1 mouse cellular context compared by ENCODE assay signal in genomic region chr9:50658391-50658790, GRCm38 (mm10).
TF ChIP-seq lines count a peak whose summit lies in the region.

No protein-coding gene starts in this region.

TF ChIP-seq in CH12.LX, 34 proteins besides CTCF, POLR2A, EP300 and RAD21 (continued from another document):
- TF ChIP-seq SIN3A (IDR thresholded peaks at IDR 0.05; ENCODE audit: low read length) (no peak; the same call in 1 of the 2 replicates), ZMIZ1 (IDR thresholded peaks at IDR 0.05; ENCODE audit: low read depth, low read length) (no peak), MAX (IDR thresholded peaks at IDR 0.05; ENCODE audit: low read length) (no peak), MAFK (IDR thresholded peaks at IDR 0.05; ENCODE audit: insufficient replicate concordance, low read length) (no peak), MAZ (IDR thresholded peaks at IDR 0.05; ENCODE audit: low read depth, low read length) (no peak), ETS1 (conservative IDR thresholded peaks at IDR 0.05; ENCODE audit: low read depth, low read length) (no peak), NELFE (IDR thresholded peaks at IDR 0.05; ENCODE audit: low read depth, low read length) (no peak), MYC (IDR thresholded peaks at IDR 0.05; ENCODE audit: low read depth, low read length) (no peak), NRF1 (IDR thresholded peaks at IDR 0.05; ENCODE audit: low read depth, low read length) (no peak), SMC3 (IDR thresholded peaks at IDR 0.05; ENCODE audit: low read depth, low read length) (no peak), HCFC1 (IDR thresholded peaks at IDR 0.05; ENCODE audit: low read depth, low read length) (no peak), GABPA (IDR thresholded peaks at IDR 0.05; ENCODE audit: insufficient replicate concordance, low read depth, low read length) (no peak), USF2 (conservative IDR thresholded peaks at IDR 0.05; ENCODE audit: low read depth, low read length) (no peak), UBTF (IDR thresholded peaks at IDR 0.05; ENCODE audit: low read depth, low read length) (no peak), RCOR1 (conservative IDR thresholded peaks at IDR 0.05; ENCODE audit: low read depth, low read length) (no peak), E2F4 (IDR thresholded peaks at IDR 0.05; ENCODE audit: insufficient replicate concordance, low read depth, low read length) (no peak), KAT2A (IDR thresholded peaks at IDR 0.05; ENCODE audit: insufficient replicate concordance, low read length) (no peak), TCF12 (IDR thresholded peaks at IDR 0.05; ENCODE audit: low read depth, low read length) (no peak), BHLHE40 (IDR thresholded peaks at IDR 0.05; ENCODE audit: low read depth, low read length) (no peak)
TF ChIP-seq in CH12.LX: peak in this region for 0.
